Mouse (Mus musculus): ENCODE results near the gene Grin2b. TPM values are rescaled to one million over a fixed set of nuclear protein-coding genes. Genes with fewer than 3 reads are reported as not detected.
"Not testable (repeated sequence)": the region's sequence is repeated elsewhere in the genome, so short reads cannot be mapped to it uniquely, and the experiment has no call there.

The Grin2b gene
- total RNA-seq, 2 experiments from 2014 or later, result 343 to 387 TPM

GRCm38 (mm10) chr6:135721706-135722105 is 451.6 kb downstream of the Grin2b start:
- no peak overlapping the region for H3K4me3 ChIP-seq
- DNase-seq (ENCODE audit: low spot score in 2 of 2), result no peak
- no peak for TF ChIP-seq CTCF (conservative IDR thresholded peaks at IDR 0.05)
- H3K27ac ChIP-seq, result peak overlapping the region; percentile 36; the same call in 1 of the 2 replicates

DNA sequence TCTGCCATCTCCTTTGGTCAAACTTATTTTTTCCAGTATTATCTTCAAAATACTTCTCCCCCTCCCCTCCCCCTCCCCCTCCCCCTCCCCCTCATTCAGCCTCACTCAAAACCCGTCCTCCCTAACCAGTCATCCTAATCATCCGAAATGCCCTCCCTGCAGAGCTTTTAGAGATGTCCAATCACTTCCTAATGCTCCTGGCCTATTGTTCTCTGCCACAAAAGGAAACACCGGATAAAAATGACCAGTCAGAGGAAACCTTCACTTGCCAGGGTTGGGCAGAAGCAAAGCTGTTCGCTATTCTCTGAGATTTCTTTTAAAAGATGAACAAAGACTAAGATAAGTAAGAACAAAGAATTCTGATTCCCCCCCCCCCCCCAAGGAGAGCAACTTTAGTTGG is 458.4 kb downstream of the Grin2b start:
- 0 out of 2 replicates have a peak overlapping the region, but pooled peaks have one; percentile 39 for H3K27ac ChIP-seq
- no peak overlapping the region for H3K4me3 ChIP-seq
- TF ChIP-seq CTCF (conservative IDR thresholded peaks at IDR 0.05), result no peak
- DNase-seq (ENCODE audit: low spot score in 2 of 2), result no peak

DNA sequence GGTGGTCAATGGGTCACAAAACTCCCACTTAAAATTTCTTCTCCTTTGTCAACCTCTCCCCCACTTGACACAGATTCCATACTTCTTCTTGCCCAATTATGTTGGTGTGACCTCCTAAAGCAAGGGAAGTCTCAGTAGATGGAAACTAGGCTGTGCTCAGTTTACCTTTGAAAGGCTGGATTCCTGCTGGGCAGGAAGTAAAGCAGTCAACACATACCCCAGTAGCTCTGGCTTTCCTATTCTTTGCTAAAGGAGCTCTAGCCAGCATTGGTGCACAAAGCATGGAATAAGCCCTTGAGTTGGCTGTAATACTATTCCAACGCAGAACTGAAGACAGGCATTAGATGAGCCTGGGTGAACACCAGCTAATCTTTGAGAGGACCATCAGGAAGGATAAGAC is 459.1 kb downstream of the Grin2b start:
- no peak for DNase-seq (ENCODE audit: low spot score in 2 of 2)
- Histone ChIP-seq H3K27ac (peak overlapping the region; percentile 32; the same call in 1 of the 2 replicates), H3K4me3 (no peak overlapping the region)
- TF ChIP-seq CTCF (conservative IDR thresholded peaks at IDR 0.05), result no peak

- H3K27ac ChIP-seq, result no peak overlapping the region; the same call in 1 of the 2 replicates
- no peak for TF ChIP-seq CTCF (conservative IDR thresholded peaks at IDR 0.05)
- DNase-seq (ENCODE audit: low spot score in 2 of 2), result no peak
- H3K4me3 ChIP-seq, result no peak overlapping the region
These were observed 459.6 kb downstream of the Grin2b start for GRCm38 (mm10) chr6:135713716-135714115.

DNA sequence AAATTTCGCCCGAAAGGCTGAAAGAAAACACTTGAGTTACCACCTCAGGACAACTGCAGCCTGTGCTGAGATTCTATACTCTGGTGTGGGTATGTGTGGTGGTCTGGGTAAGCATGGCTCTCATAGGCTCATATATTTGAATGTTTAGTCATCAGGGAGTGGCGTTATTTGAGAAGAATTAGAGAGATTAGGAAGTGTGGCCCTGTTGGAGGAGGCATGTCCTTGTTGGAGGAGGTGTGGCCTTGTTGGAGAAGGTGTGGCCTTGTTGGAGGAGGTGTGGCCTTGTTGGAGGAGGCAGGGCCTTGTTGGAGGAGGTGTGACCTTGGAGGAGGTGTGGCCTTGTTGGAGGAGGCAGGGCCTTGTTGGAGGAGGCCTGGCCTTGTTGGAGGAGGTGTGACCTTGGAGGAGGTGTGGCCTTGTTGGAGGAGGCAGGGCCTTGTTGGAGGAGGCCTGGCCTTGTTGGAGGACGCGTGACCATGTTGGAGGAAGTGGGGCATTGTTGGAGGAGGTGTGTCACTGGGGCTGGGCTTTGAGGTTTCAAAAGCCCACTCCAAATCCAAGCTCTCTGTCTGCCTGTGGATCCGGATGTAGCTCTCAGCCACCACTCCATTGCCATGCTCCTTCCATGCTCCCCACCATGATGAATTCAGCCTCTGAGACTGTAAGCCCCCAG is 466.3 kb downstream of the Grin2b start:
- not testable (repeated sequence) for H3K4me3 ChIP-seq; DNase-seq (ENCODE audit: low spot score in 2 of 2)
- H3K27ac ChIP-seq, result peak overlapping the region; percentile 28; the same call in 1 of the 2 replicates

- no peak for TF ChIP-seq CTCF (conservative IDR thresholded peaks at IDR 0.05)
- Histone ChIP-seq H3K4me3 (no peak overlapping the region), H3K27ac (no peak overlapping the region)
- DNase-seq (ENCODE audit: low spot score in 2 of 2), result no peak
These were observed 469.7 kb downstream of the Grin2b start for GRCm38 (mm10) chr6:135703655-135704054.

GRCm38 (mm10) chr6:135701361-135701760 is 471.9 kb downstream of the Grin2b start:
- H3K4me3 ChIP-seq, result no peak overlapping the region
- no peak for TF ChIP-seq CTCF (conservative IDR thresholded peaks at IDR 0.05)
- H3K27ac ChIP-seq, result no peak overlapping the region
- DNase-seq (ENCODE audit: low spot score in 2 of 2), result no peak

GRCm38 (mm10) chr6:135700717-135701345 is 472.5 kb downstream of the Grin2b start:
- no peak for DNase-seq (ENCODE audit: low spot score in 2 of 2)
- Histone ChIP-seq H3K4me3 (no peak overlapping the region), H3K27ac (no peak overlapping the region)
- peak; percentile 52 for TF ChIP-seq CTCF (conservative IDR thresholded peaks at IDR 0.05)

- DNase-seq (ENCODE audit: low spot score in 2 of 2), result no peak
- peak overlapping the region; percentile 23; the same call in 1 of the 2 replicates for H3K27ac ChIP-seq
- H3K4me3 ChIP-seq, result no peak overlapping the region
- no peak for TF ChIP-seq CTCF (conservative IDR thresholded peaks at IDR 0.05)
These were observed 480.8 kb downstream of the Grin2b start for GRCm38 (mm10) chr6:135692533-135692932.

DNA sequence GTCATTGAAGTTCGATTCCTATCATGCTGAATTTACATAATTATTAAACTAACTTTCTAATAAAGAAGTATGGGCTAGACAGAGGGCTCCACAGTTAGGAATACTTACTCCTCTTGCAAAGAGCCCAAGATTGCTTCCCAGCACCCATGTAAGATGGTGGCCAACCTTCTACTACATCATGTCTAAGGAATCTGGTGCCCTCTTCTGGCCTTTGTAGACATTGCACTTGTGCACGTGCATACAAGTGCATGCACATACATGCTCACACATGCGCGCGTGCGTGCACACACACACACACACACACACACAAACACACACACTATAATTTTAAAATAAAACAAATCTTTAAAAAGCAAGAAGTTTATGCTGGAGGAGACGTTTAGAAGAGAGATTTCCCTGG is 481.8 kb downstream of the Grin2b start:
- no peak for DNase-seq (ENCODE audit: low spot score in 2 of 2)
- no peak overlapping the region for H3K27ac ChIP-seq
- TF ChIP-seq CTCF (conservative IDR thresholded peaks at IDR 0.05), result peak; percentile 37
- no peak overlapping the region for H3K4me3 ChIP-seq

GRCm38 (mm10) chr6:135687926-135688325 is 485.4 kb downstream of the Grin2b start:
- peak overlapping the region; percentile 92 for H3K27ac ChIP-seq
- no peak for TF ChIP-seq CTCF (conservative IDR thresholded peaks at IDR 0.05)
- DNase-seq (ENCODE audit: low spot score in 2 of 2), result peak; percentile 67 to 85
- H3K4me3 ChIP-seq, result no peak overlapping the region

- H3K27ac ChIP-seq, result peak overlapping the region; percentile 55; the same call in 1 of the 2 replicates
- TF ChIP-seq CTCF (conservative IDR thresholded peaks at IDR 0.05), result no peak
- DNase-seq (ENCODE audit: low spot score in 2 of 2), result no peak
- no peak overlapping the region for H3K4me3 ChIP-seq
These were observed 489.1 kb downstream of the Grin2b start for GRCm38 (mm10) chr6:135684206-135684605.

GRCm38 (mm10) chr6:135681423-135681822 is 491.9 kb downstream of the Grin2b start:
- not testable (repeated sequence) for DNase-seq (ENCODE audit: low spot score in 2 of 2); H3K27ac ChIP-seq; H3K4me3 ChIP-seq

Measured in layer of hippocampus, adult 2 months (tissue).